Mouse (Mus musculus) mature B cell (primary cell): ENCODE measurements around the gene Arl15.
"Not testable (repeated sequence)": the region's sequence is repeated elsewhere in the genome, so short reads cannot be mapped to it uniquely, and the experiment has no call there.

Experiments
- in situ Hi-C: fragments of 300-500 bp; cut with MboI; formaldehyde crosslinking; loops from 2 replicates; pipeline ENCODE4 v1.14.3; 2019

Arl15 gene

DNA sequence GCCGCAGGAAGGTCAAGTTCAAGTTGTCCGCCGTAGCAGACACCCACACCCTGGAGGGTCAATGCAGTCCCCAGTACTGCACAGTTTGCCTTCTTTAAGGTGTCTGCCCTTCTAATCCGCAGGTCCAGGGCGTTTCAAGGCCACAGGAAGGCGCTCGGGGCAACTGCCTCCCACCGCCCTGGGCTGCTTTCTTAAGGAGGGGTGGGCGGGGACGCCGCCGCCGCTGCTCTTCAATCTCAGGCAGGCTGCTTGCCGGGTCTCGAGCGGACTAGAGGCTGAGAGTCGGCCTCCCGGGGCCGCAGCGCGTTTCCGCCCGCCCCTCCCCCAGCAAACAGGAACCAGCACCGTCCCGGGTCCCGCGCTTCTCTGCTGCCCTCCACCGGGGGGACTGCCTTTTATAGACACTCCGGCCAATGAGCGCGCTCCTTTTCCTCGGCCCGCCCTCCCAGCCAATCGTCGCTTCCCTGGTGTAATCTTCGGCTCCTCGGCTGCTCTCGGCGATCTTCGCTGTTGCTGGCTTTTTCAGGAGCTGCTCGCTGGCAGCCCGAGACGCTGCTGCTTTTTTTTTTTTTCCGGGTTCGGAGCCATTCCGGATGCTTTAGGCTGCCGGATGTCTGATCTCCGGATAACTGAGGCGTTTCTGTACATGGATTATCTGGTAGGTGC is at the start of gene Arl15:
TSS of gene Arl15 (plus strand) at position 467 of the 666 bp plus-strand sequence.
- in situ Hi-C loops: no loop called here

DNA sequence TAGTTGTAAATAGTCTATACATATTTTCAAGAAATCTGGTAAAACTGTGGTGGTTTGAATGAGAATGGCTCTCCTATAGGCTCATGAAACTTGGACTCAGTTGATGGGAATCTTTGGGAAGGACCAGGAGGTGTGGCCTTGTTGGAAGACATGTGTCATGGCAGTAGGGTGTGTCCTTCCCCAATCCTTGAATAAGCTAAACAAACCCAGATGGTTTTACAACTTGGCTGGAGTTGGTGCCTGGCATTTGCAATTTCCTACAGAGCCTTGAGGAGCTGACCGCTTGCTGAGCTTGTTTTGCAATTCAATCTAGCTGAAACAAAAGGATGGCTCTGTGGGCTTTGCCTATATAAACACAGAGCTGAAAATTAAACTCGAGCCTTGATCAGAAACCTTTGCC is 49.0 kb upstream of the Arl15 start:
- in situ Hi-C loops: no loop called here

DNA sequence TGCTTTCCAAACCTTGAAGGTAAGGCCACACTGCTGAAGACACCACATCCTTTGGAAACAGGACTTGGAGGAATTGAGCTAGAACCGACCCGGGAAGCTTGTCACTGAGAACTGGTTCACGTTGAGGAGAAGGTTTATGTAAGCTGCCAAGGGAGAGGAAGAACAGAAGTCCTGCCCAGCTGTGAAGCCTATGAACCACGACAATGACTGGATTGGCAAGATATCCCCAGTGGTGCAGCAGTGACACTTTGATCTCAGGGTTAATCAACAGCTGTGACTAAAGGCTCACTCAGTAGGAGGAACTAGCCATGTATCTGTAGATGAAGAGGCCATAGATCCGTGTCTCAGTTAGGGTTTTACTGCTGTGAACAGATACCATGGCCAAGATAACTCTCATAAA is 43.5 kb upstream of the Arl15 start:
- in situ Hi-C loops: no loop called here

DNA sequence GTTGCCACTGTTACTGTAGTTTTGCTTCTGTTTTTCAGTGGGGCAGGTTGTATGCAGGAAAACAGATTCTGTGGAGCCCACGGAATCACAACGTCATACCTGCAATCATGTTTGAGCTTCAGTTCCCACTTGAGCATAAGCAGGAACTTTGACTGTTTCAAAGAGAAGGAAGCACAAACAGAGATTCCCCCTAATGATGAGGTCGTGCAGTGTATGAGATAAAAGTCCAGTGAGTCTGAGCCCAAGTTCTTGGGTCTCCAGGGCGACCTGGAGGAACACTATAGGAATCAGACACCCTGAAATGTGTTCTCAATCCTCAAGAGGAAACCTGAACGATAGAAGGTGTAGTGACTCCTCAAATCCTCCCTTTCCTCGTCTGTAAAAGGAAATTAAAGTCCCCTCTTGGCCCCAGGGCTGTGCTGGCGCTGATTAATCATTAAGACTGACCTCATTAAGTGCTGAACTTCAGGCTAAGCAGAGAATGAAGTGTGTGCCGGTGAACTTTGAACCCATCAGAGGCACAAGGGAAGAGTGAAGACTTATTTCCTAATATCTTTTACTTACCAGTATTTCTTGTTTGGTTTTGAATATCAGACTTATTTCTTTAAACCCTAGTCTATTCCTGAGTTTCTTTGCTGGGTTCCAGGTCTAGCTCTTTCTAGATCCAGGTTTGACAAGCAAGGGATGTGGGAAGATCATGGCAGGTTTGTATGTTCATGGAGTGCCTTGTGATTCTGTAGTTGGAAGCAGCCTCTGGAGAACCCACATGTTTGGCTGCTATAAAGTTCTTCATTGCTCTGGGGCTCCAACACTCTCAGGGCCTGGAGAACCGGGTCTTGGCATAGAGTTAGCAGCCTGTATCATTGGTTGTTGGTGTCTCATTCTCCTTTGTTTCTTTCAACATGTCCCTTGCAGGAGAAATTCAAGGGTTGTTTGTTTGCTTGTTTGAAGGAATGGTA is 39.3 kb upstream of the Arl15 start:
- in situ Hi-C loops: no loop called here

DNA sequence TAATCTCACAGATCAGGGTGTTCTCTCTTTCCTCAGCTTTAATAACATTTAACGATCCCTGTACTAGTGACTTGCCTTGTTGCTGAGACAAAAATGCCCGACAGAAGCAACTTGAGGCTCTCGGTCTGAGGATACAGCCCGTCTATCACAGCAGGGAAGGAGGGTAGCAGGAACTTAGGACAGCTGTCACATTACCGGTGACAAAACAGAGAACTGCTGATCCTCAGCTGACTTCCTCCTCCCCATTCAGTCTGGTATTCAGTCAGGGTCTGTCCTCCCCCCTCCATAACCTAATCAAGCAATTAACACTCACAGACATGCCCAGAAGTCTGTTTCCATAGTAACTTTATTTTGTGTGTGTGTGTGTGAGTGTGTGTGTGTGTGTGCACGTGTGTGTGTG is 38.5 kb upstream of the Arl15 start:
- in situ Hi-C loops: no loop called here

DNA sequence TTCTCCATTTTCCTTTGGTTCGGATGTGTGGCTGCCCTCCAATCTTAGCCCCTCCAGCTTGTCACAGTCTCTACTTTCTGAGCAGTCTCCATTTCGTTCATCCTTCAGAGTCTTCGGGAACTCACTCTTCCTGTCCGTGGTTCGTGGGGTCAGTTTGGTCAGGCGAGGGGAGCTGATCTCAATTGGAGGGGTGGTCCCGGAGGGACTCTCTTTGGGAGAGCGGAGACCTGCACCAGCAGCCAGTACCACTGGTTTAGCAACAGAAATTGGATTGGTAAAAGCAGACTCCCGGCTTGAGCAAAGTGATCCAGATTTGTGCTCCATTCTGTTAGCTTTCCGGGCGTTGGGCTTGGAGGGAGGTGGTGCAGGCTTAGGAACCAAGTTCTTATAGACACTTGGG is 32.6 kb upstream of the Arl15 start:
- in situ Hi-C loops: no loop called here

DNA sequence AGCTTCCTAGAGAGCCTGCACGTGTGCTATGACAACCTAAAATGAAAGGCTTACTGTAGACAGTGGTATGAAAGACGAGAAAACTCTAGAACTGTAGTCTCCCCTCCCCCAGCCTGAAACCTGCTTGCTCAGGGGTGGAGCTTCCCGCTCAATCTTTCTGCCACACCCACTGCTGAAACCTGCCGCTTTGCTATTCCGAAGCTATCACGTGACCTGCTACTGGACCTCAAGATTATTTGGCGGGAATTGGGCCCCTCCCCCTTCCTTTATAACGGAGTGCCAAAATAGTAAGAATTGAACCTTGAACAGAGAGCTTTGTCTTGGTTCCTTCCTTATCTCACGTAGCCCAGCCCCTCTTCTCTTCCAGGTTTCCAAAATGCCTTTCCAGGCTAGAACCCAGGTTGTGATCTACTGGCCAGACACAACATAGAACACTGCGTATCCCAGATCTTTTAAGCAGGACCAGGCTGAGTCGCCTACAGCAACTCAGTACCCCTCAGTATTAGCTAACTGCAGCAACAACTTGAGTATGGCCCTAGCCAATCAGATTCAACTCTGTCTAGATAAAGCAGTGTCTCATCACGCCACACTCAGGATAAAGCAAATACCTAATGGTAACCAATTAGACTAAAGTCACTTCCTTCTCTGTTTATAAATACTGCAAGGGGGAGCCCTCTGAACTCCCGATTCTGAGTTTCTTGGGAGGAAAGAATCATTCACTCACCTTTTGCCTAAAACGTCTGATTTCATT is 31.4 kb upstream of the Arl15 start:
- in situ Hi-C loops: no loop called here

DNA sequence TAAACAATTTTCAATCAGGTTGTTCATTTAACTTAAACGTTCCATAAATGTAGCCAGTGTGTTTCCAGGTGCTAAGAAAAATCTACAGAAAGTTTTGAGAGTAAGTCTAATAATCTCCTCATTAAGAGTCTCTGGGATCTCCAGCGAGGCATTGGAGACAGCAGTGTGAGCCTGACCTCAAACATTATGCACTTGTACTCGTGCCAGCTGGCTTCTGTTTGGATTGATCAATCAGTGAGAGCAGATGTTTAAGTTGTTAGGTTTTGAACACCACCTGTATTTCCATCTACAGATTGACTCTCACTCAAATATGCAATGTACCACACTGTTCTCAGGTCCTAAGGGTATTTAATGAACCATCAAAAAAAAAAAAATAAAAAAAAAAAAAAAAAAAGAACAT is 28.9 kb upstream of the Arl15 start:
- in situ Hi-C loops: no loop called here

DNA sequence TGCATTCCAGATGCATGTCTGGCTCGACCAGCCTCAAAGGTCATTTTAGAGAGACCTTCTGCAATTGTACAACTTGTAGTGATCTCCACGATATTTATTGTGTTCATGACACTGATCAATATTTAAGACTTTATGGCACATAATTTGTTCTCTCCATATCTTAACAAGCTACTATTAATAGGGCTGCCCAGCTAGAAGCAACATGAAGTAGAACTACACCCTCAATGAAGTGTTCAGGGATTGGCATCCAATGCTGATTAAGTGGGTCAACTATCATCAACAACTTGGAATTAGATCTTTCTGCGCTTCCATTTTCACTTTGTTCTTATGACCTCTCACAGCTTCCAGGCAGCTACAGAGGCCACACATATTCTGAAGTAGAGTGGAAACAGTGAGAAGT is 24.5 kb upstream of the Arl15 start:
- in situ Hi-C loops: no loop called here

DNA sequence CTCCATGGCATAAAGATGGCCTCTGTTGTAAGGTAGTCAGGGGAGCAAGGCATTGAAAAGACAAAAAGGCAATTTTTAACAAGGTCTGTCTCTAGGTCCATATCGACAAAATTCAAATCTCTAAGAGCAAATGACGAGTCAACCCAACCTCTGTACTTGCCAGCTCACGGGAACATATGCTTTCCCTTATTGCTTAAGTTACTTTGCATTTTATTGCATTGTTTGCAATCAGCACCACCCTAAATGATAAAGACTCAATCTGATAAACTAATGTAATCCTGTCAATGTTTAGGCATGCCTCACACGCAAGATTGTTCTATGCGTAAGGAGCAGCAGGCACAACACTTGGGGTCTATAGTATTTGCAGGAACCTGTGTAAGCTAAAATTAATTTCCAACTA is 24.0 kb upstream of the Arl15 start:
- in situ Hi-C loops: no loop called here

DNA sequence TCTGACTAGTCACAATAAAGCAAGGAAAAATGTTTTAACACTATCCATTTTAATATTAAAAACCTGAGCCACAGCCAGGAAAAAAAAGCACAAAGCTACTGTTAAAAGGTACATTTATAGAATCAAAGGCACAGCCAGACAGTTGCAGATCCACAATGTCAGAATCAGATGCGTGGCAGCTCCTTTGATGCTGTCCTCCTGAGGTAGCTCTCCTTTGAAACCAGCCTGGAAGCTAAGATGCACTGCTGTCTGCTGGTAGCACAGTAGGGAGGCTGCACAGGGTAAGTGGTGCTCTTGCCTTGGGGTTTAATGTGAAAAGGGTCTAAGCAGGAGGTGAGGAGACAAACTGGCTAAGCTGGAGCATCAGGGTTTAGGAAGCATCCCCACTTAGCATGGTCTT is 23.0 kb upstream of the Arl15 start:
- in situ Hi-C loops: no loop called here

DNA sequence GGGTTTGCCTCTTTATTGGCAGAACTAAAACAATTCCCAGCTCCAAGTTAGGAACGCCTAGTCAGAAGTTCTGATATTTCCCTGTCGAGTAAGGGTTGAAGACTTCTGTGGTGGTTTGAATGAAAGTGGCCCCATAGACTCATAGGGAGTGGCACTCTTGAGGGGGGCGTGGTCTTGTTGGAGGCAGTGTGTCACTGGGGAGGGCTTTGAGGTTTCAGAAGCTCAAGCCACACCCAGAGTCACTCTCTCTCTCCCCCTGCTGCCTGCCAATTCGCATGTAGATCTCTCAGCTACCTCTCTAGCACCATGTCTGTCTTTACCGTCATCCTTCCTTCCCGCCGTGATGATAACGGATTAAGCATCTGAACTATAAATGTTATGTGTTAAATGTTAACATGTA is 19.5 kb upstream of the Arl15 start:
- in situ Hi-C loops: no loop called here

DNA sequence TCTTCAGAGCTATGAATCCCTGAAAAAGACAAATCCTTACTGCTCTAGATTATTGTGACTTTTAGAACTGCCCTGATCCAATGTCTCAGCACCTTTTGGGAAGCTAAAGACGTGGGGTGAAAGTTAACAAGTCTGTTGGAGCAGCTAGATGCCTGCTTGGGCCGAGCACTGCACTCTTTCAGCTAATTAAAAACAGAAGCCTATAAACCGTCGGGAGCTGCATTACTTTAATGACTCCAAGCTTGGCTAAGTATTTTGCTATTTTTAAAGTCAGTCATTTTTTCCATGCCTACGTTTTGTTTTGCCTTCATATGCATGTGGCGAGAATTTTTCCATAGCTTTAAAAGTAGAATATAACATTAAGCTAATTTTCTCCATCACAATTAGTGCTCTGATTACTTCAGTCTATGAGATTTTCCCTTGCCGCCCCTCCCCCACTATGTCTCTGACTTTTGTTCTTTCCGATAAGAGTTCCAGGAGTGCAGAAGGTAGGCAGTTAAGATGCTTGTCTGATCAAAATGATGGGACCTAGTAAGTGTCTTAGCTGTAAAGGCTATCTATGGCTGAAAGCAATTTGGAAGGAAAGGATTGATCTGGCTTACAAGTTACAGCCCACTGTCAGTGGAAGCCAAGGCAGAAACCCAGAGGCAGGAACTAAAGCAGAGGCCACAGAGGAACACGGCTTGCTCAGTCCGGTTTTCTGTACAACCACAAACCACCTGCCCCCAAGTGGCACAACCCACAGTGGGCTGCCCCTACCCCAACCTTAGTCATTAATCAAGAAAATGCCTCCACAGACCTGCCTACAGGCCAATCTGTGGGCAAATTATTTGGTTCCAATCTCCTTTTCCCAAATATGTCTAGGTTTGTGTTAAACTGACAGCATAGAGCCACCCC is 18.8 kb upstream of the Arl15 start:
- in situ Hi-C loops: no loop called here

DNA sequence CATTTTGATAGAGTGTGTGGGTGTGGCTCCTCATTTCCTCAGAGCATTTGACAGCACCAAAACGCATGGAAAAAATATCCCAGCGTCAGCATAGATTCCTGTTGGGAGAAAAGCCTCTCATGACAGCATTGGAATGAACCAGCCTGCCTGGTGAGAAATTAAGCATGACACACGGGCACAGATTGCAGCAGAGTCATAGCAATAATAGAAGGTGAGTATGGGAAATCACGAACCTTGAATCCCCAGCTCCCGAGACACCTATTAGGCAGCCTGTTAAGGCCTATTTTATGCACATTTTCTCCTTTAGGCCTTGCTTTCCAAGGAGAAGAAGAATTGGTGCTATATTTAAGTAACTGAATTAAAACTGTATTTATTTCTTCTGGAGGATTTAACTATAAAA is 8.5 kb upstream of the Arl15 start:
- in situ Hi-C loops: no loop called here

DNA sequence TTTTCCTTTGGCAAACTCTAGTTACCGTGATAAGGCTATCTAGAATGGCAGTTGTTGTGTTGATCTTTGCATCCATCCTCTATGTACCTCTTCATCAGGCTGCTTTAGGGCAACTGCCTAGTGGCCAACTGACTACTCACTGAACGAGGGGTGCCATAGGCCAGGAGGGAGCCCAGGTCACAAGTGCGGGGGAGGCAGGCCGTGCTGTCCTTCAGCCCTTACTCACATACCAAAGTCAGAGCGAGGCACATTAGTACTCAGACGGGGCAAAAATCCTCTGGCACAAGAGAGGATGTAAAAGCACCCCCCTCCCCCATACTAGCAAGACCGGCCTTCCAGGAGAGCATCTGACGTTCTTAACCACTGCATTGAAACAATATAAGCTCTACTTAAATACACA is 7.2 kb upstream of the Arl15 start:
- in situ Hi-C loops: no loop called here

DNA sequence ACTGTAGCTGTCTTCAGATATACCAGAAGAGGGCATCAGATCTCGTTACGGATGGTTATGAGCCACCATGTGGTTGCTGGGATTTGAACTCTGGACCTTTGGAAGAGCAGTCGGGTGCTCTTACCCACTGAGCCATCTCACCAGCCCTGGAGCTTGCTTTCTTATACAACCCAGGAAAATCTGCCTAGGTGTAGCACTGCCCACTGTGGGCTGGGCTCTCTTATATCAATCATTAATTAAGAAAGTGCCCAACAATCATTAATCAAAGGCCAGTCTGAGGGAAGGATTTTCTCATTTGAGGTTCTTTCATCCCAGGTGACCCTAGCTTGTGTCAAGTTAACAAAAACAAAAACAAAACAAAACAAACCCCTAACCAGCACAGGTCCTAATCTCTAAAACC is 4.3 kb upstream of the Arl15 start:
- in situ Hi-C loops: not testable (repeated sequence)

DNA sequence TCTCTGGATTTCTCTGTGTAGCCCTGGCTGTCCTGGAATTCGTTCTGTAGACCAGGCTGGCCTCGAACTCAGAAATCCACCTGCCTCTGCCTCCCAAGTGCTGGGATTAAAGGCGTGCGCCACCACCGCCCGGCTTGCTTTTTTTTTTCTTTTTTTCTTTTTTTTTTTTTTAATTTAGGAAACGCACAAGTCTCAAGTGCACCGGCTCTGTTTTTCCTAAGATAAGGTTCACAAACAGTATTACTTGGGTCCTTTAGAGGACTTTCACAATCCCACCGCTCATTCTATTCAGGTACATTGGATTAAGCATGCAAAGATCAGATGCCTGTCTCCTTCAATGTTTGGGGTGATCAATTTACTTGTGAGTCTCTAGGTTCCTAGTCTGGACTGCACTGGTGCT is 668 bp upstream of the Arl15 start:
- in situ Hi-C loops: no loop called here

DNA sequence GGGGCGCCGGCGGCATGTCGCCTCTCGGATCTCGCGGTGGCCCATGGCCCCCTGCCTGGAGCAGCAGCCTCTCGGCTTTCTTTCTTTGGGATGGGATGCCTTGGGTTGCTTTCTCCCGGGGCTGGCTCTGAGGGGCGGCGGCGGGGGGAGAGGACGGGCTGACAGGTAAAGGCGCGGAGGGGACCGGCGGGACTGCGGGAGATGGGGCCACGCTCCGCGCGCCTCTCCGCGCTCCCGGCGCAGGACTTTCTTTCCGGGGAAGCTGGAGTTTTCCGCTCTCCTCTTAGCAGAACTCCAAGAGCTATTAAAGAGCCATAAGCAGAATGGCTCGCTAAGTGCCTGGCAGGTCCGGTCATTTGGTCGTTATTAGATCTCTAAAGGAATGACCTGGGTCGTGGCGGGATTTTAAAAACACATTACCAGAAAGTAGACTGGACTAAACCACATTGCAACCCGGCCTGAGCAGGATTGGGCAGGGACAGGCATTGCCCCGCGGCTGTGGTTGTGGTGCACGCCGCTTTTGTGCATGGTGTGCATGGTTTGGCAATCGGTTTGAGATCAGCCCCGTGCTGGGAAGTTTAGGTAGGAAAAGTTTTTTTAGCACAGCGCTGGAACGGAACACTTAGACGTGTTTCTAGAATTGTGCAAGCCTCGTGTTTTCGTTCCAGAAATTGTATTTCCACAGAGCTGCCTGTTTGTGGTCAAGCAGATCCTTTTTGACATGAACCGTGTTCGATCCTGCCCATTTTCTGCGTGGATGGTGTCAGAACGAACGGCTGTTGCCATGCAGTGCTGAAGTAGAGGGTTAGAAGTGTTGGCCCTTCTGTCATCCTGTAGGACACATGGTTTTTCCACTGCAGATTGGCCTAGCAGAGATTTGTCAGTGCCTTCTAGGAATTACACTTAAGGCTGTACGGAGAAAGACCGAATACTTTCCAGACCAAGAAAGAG is 675 bp downstream of the Arl15 start:
- in situ Hi-C loops: no loop called here

DNA sequence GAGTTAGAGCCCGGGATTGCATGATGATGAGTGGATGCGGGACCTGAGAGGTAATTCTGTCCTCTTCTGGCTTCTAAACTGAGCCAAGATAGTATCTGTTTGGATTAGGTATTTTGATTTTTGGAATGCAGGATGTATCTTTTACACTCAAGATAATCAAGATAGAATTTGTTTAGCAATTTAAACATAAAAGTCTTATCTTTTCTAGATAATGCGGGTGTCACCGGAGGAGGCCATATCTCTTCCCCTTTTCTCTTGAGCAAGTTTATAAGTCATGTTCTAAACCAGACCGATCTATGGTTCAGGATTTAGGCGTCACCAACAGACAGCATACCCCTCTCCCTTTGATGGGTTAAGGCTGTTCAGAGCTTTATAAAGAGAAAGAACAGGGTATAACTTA is 3.1 kb downstream of the Arl15 start:
- in situ Hi-C loops: no loop called here

DNA sequence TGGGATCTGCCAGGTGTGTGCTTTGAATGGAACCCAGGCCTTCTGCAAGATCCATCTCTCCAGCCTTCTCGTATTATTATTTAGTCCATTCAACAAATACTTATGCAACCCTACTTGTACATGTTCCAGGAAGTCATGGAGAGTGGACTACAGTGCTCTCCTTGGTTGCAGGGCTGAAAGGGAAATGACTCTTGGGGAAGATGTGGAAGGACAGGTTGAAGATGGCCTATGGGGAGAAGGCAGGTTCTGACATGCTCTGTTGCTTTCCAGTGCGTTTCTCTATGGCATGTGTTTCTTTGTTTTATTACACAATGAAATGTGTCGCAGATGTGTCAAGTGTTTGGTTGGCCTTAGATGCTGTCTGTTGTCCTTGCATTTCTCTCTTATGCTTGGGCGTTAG is 5.1 kb downstream of the Arl15 start:
- in situ Hi-C loops: no loop called here

DNA sequence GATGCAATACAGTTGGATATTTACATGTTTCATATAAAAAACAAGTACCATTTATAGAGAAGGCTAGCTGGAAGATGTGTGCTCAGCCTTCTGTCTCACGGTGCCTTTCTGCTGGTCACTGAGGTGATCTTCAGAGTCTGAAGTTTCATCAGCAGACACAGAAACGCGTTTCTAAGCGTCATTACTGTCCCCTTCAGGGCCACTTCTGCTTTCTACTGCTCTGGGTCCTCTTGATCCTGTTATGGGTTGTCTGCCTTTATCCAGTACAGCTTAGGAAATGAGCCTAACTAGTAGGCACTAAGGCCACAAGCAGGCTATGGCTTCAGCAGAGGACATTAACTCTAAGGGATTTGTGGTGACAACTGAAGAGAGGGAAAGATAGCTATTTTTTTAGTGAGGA is 5.9 kb downstream of the Arl15 start:
- in situ Hi-C loops: no loop called here
